Mouse (Mus musculus) cortical plate, adult 2 months (tissue): ENCODE measurements around the gene Grap. TPM values are rescaled to one million over a fixed set of nuclear protein-coding genes. Genes with fewer than 3 reads are reported as not detected.
"Not testable (repeated sequence)": the region's sequence is repeated elsewhere in the genome, so short reads cannot be mapped to it uniquely, and the experiment has no call there.

ENCODE experiments used
- H3K27ac ChIP-seq: fragments of 200-500 bp; 2 replicates; pipeline ENCODE4 v1.5.1; 2012; ENCODE audit warnings: low read length, control low read depth, inconsistent platforms; ENCODE audit not compliant: insufficient read depth
- H3K4me1 ChIP-seq: fragments of 200-500 bp; 2 replicates; pipeline ENCODE4 v1.6.1; 2011; ENCODE audit warnings: low read length; ENCODE audit not compliant: control insufficient read depth, insufficient read depth
- H3K4me3 ChIP-seq: fragments of 200-500 bp; 2 replicates; pipeline ENCODE4 v1.5.1; 2011; ENCODE audit warnings: mild to moderate bottlenecking, low read length, control low read depth; ENCODE audit not compliant: insufficient read depth
- CTCF ChIP-seq: fragments of 200-500 bp; IDR thresholded peaks from 2 replicates; pipeline ENCODE4 v1.5.1; 2011; ENCODE audit warnings: mild to moderate bottlenecking, control low read depth, low read length; ENCODE audit not compliant: insufficient read depth; ENCODE audit errors: extremely low read depth
- POLR2A ChIP-seq: fragments of 200-500 bp; IDR thresholded peaks from 2 replicates; pipeline ENCODE4 v1.6.1; 2011; ENCODE audit warnings: mild to moderate bottlenecking, low read length, control low read depth; ENCODE audit not compliant: insufficient read depth; ENCODE audit errors: extremely low read depth
- polyA plus RNA-seq: library from polyadenylated mRNA; depleted of rRNA; stranded (reverse); fragments of >200 nt; gene quantifications from 2 replicates; pipeline ENCODE4 v1.2.3, GENCODE M21; 2012

The Grap gene
- polyA plus RNA-seq, 1 experiment = 6.2 TPM

DNA sequence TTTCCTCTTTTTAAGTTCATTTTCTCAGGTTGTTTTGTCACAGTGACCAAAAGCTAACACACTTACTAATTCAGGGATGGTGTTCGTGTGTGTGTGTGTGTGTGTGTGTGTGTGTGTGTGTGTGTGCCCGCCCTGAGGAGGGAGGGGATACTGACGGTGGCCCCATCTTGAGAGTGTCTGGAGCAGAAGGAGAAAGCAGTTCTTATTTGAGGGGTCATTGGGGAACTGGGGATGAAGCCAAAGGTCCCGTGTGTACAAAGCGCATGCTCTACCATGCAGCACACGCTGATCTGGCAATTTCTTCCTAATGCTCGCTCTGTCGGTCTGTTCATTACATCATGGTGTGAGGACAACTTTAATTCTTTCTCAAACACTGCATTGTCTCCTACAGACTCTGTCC lies 34.5 kb upstream of the Grap start:
- Histone ChIP-seq H3K27ac (0 out of 2 replicates have a peak overlapping the region, but pooled peaks have one; percentile 43), H3K4me3 (no peak overlapping the region), H3K4me1 (peaks cover 10% of the 10 kb centered on the region)
- TF ChIP-seq POLR2A (no peak), CTCF (no peak)

DNA sequence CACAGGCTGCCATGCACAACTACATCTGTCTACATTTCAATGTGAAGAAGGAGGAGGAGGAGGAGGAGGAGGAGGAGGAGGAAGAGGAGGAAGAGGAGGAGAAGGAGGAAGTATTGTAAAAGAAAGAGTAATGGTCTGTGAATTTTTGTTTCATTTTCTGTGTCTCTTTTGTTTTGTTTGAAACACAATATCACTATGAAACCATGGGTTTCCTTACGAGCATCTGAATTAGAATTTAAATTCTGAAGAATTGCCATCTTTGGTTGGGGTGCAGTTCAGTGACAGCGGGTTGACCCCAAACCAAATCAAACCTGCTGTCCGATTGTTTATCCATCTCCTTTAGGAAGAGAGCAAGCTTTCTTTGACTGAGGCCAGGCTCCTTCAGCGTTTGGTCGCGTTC lies 33.7 kb upstream of the Grap start:
- TF ChIP-seq POLR2A (no peak), CTCF (no peak)
- peaks cover 9% of the 10 kb centered on the region for H3K4me1 ChIP-seq
- H3K27ac ChIP-seq = 0 out of 2 replicates have a peak overlapping the region, but pooled peaks have one; percentile 14
- H3K4me3 ChIP-seq = peak overlapping the region; percentile 25; the same call in 1 of the 2 replicates

DNA sequence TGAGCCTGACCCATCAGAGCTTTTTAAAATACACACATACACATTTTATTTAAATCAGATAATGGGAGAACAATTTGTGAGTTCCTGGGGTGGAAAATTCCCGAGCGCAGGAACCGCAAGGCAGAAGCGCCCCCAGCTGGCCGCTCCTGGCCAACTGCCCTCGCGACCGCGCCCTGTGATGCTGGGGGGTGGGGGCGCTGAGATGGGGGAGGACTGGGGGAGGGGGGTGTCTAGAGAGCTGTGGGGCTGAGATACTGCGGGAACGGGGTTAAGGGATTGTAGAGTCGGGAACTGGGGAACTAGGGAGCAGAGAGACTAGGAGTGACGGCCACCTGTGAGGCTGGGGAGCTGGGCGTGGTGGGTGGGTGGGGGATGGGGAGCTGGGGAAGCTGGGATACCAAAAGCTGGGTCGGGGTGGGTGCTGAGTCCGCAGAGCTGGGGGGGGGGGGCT lies 33.2 kb upstream of the Grap start:
- peaks cover 8% of the 10 kb centered on the region for H3K4me1 ChIP-seq
- TF ChIP-seq POLR2A (no peak), CTCF (peak; percentile 35; the same call in 1 of the 2 replicates)
- peak overlapping the region; percentile 25 for H3K4me3 ChIP-seq
- 0 out of 2 replicates have a peak overlapping the region, but pooled peaks have one; percentile 14 for H3K27ac ChIP-seq

DNA sequence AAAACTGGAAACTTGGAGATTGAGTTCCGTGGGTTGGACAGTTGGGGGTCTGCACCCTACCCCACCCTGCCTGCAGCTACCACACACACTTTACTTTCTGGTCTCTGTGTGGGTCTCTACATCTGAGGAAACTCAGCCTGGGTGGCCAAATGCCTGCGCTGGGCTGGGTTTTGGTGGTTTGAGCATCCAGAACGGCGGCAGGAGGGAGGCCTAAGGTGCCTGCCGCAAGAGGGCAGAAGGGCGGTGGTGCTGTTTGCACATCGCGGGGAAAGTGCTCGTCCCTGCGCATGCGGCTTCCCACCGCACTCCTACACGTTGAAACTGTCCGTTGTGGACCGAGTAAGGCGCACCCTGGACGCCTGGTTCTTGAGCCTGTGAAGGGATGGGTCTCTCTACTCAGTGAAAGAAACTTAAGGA lies 32.8 kb upstream of the Grap start:
- Histone ChIP-seq H3K27ac (peak overlapping the region; percentile 85; the same call in 1 of the 2 replicates), H3K4me3 (peak overlapping the region; percentile 25), H3K4me1 (peaks cover 8% of the 10 kb centered on the region)
- TF ChIP-seq CTCF (peak; percentile 60), POLR2A (peak; percentile 76; the same call in 1 of the 2 replicates)

DNA sequence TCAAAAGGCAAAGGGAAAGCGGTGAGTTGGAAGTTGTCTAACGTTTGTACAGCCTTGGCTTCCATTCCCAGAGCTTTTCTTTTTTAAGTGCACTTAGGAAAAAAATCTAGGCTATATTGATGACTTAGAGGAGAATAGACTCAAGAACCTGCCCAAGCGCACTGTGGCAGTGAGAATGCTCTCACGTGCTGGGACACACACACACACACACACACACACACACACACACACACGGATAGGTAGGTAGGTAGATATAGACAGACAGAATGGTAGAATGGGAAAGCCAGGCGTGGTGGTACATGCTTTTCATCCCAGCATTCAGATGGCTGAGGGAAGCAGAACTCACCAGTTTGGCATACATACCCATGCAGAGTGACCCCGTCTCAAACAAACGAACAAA lies 32.3 kb upstream of the Grap start:
- TF ChIP-seq CTCF (no peak), POLR2A (no peak)
- Histone ChIP-seq H3K4me1 (peaks cover 5% of the 10 kb centered on the region), H3K27ac (no peak overlapping the region), H3K4me3 (peak overlapping the region; percentile 25)

DNA sequence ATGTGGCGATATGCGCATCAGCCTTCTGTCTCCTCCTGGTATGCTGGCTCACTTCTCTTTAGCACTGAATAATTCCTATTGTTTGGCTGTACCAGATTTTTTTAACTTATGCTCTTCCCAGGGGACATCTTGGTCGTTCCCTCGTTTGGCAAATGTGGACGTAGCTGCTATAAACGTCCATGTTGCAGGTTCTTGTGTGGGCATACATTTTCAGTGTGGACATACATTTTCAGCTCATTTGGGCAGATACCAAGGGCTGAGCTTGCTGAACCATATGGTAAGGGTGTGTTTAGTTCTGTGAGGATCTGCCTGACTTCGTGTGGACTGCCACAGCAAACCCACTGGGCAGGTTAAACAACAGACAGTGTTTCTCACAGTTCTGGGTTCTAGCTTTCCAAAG lies 27.9 kb upstream of the Grap start:
- Histone ChIP-seq H3K27ac (no peak overlapping the region), H3K4me1 (no peaks in the 10 kb centered on the region), H3K4me3 (no peak overlapping the region)
- TF ChIP-seq POLR2A (no peak), CTCF (no peak)

DNA sequence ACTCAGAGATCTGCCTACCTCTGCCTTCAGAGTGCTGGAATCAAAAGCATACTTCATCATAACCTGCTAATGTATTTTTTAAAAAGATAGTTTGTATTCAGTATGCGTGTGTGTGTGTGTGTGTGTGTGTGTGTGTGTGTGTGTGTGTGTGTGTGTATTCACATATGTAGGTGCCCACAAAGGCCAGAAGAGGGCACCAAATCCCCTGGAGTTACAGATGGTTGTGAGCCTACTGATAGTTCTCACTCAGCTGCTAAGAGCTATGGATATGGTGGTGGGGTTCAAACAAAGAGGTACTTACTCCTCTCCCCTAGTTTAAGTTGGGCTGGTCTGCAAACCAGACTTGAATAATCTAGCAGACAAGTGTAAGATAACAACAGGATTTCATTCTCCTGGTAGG lies 26.6 kb upstream of the Grap start:
- Histone ChIP-seq H3K27ac (no peak overlapping the region), H3K4me3 (no peak overlapping the region), H3K4me1 (no peaks in the 10 kb centered on the region)
- TF ChIP-seq POLR2A (no peak), CTCF (no peak)

DNA sequence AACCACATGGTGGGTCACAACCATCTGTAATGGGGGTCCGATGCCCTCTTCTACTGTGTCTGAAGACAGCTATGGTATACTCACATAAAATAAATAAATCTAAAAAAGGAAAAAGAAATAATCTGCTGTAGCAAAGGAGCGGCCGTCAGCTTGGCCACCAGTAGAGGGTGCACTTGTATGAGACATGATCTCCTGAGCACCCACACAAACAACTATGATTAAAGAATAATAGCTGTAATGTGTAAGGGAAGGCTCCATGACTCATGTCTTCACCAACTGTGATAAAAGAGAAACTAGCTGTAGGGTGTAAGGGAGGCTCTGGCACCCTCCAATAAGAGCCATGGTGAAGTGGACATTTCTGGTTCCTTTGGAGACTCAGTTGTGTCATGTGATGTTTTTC lies 23.4 kb upstream of the Grap start:
- no peak overlapping the region for H3K4me3 ChIP-seq
- no peak overlapping the region for H3K27ac ChIP-seq
- no peak for TF ChIP-seq CTCF
- TF ChIP-seq POLR2A = no peak
- H3K4me1 ChIP-seq = no peaks in the 10 kb centered on the region

DNA sequence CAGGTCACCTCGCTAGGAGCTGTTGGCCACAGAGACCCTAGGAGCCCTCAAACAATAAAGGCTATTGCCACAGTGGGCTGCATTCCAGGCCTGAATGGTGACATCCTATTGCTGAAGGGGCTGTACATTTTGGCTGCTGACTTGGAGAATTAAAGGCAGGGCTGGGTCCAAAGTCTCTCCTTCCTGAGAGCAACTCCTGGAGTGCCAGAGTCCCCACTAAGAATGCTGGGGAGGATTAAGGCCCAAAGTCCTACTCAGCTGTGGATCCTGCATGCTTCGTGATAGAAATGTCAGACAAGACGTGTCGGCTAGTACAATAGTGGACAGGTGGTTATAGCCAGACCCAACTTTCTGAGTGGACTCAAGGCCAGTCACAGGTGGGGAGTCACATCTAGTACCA lies 16.8 kb upstream of the Grap start:
- H3K27ac ChIP-seq = not testable (repeated sequence)

DNA sequence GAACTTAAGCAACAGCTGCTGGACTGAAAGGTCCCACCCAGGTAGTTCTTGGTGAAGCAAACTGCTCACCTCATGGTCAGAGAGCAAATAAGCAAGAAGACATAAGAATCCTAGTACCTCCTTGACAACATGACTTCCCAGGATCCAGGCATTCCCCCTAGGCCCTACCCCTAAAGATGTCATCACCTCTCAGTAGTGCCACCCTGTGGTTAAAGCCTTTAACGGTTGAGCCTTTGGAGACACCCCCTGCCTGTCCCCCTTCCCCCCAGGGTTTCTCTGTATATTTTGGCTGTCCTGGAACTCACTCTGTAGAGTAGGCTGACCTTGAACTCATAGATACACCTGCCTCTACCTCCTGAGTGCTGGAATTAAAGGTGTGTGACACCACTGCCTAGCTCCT lies 15.7 kb upstream of the Grap start:
- Histone ChIP-seq H3K4me3 (no peak overlapping the region), H3K4me1 (no peaks in the 10 kb centered on the region), H3K27ac (no peak overlapping the region)
- TF ChIP-seq POLR2A (no peak), CTCF (no peak)

More for the DNA sequence above, 16.8 kb upstream of the Grap start:
- not testable (repeated sequence) for H3K4me1 ChIP-seq, H3K4me3 ChIP-seq

DNA sequence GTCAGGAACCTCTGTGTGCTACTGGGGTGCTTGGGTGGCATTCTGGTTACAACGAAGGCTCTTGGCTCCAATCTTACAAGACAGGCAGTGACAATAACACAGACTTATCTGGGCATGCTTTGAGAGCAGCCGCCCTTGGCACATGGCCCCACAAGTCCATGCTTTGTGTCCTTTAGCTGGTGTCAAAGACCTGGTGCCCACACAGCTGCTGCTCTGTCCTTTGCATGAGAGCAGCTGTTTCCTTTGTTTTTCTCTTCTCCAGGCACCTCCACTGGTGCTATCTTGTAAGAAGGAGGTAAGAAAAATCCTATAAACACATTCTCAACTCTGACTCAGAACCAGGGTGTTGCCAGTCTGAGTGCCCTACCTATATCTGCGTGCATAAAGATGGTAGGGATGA lies 15.2 kb upstream of the Grap start:
- Histone ChIP-seq H3K4me1 (no peaks in the 10 kb centered on the region), H3K27ac (no peak overlapping the region), H3K4me3 (no peak overlapping the region)
- TF ChIP-seq POLR2A = no peak
- TF ChIP-seq CTCF = no peak
